Mouse (Mus musculus): ENCODE measurements at regions not wholly inside any gene's neighbourhood (a gene's known extent, or its start where the extent isn't known, plus 50 kb on each side); places are given as distances from the start of the nearest gene placed in this dataset.

DNA sequence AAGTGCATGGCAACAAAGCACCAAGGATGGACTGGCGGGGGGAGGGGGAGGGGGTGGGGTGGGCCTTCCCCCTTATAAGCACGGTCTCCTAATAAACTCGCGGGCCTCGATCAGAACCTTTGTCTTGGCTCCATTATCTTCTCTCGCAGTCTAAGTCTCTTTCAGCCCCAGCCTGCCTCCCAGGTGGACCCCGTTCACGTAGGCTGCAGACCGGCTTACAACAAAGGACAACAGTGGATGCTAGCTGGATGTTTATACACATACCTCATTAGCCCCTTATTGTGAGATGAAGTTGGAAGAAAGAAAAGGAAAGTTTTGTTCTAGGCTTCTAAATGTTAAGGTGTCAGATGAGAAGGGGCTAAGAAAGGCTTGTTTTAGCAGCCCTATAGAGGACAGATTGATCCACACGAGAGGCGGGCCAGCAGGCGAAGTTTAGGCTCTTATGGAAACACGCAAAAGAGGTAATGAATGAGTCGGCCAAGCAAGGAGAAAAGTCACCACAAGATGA is 272.6 kb downstream of the Cd47 start:
- H3K27me3 ChIP-seq (ENCODE audit: insufficient read depth, low read length): no peaks in the 10 kb centered on the region
- peak overlapping the region; percentile 33; the same call in 1 of the 2 replicates for H3K4me2 ChIP-seq (ENCODE audit: low read depth, low read length)
- no peak overlapping the region for H3K27ac ChIP-seq
- no peak for TF ChIP-seq CTCF (IDR thresholded peaks at IDR 0.05; ENCODE audit: low read depth)
- no peak overlapping the region for H3K4me3 ChIP-seq (ENCODE audit: low read length)
- H3K9ac ChIP-seq (replicated peaks; ENCODE audit: low read length): no peak overlapping the region
- WGBS: 29% methylated on average over 13 of the region's 14 CpGs
- no peak for DNase-seq (ENCODE audit: low spot score)
- 0 out of 2 replicates have a peak, but pooled peaks cover 5% of the 10 kb centered on the region for H3K4me1 ChIP-seq (ENCODE audit: insufficient read depth, low read length)
- ATAC-seq: 0 out of 2 replicates have a peak, but pooled peaks have one; percentile 18
- no peaks in the 10 kb centered on the region for H3K36me3 ChIP-seq (ENCODE audit: insufficient read depth, low read length)
- no peaks in the 10 kb centered on the region for H3K9me3 ChIP-seq (ENCODE audit: low read length)

DNA sequence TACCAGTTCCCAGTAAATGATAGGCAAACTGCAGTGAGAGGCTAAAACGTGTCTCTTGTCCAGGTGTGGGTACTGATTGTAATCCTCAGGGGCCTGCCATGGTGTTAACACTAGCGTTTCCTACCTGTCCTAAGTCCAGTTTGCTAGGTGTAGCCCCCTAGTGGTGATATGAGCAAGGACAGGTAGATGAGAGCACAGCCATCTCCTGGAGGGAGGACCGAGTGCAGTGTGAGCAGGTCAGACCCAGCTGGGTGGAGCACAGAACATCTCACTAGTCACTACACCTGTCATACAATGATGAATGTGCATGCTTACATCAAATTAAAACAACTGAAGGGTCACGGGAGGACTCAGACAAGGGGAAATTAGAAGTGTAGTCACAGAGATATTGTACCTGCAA is 273.6 kb downstream of the Cd47 start:
- 76% methylated on average over 4 of the region's 4 CpGs for WGBS
- Histone ChIP-seq H3K36me3 (ENCODE audit: insufficient read depth, low read length) (no peaks in the 10 kb centered on the region), H3K4me2 (ENCODE audit: low read depth, low read length) (no peak overlapping the region), H3K4me1 (ENCODE audit: insufficient read depth, low read length) (0 out of 2 replicates have a peak, but pooled peaks cover 5% of the 10 kb centered on the region), H3K4me3 (ENCODE audit: low read length) (no peak overlapping the region), H3K9me3 (ENCODE audit: low read length) (no peaks in the 10 kb centered on the region), H3K27me3 (ENCODE audit: insufficient read depth, low read length) (no peaks in the 10 kb centered on the region), H3K27ac (no peak overlapping the region), H3K9ac (replicated peaks; ENCODE audit: low read length) (no peak overlapping the region)
- peak; percentile 57 for TF ChIP-seq CTCF (IDR thresholded peaks at IDR 0.05; ENCODE audit: low read depth)
- DNase-seq (ENCODE audit: low spot score): no peak
- no peak for ATAC-seq

GRCm38 (mm10) chr16:50075641-50076040 is 275.3 kb downstream of the Cd47 start:
- 0 out of 2 replicates have a peak, but pooled peaks cover 5% of the 10 kb centered on the region for H3K4me1 ChIP-seq (ENCODE audit: insufficient read depth, low read length)
- no peaks in the 10 kb centered on the region for H3K27me3 ChIP-seq (ENCODE audit: insufficient read depth, low read length)
- TF ChIP-seq CTCF (IDR thresholded peaks at IDR 0.05; ENCODE audit: low read depth): no peak
- no peak overlapping the region for H3K4me2 ChIP-seq (ENCODE audit: low read depth, low read length)
- no peak overlapping the region for H3K4me3 ChIP-seq (ENCODE audit: low read length)
- no peak overlapping the region for H3K27ac ChIP-seq
- no peak for ATAC-seq
- no peaks in the 10 kb centered on the region for H3K36me3 ChIP-seq (ENCODE audit: insufficient read depth, low read length)
- WGBS: 78% methylated on average over 4 of the region's 4 CpGs
- peak; percentile 11 for DNase-seq (ENCODE audit: low spot score)
- H3K9me3 ChIP-seq (ENCODE audit: low read length): no peaks in the 10 kb centered on the region
- H3K9ac ChIP-seq (replicated peaks; ENCODE audit: low read length): no peak overlapping the region

GRCm38 (mm10) chr16:50081511-50081910 is 281.2 kb downstream of the Cd47 start:
- H3K9ac ChIP-seq (replicated peaks; ENCODE audit: low read length): no peak overlapping the region
- TF ChIP-seq CTCF (IDR thresholded peaks at IDR 0.05; ENCODE audit: low read depth): no peak
- no peak overlapping the region for H3K4me2 ChIP-seq (ENCODE audit: low read depth, low read length)
- DNase-seq (ENCODE audit: low spot score): no peak
- H3K27ac ChIP-seq: no peak overlapping the region
- 78% methylated on average over 1 of the region's 1 CpGs for WGBS
- H3K27me3 ChIP-seq (ENCODE audit: insufficient read depth, low read length): no peaks in the 10 kb centered on the region
- no peaks in the 10 kb centered on the region for H3K4me1 ChIP-seq (ENCODE audit: insufficient read depth, low read length)
- ATAC-seq: no peak
- H3K36me3 ChIP-seq (ENCODE audit: insufficient read depth, low read length): no peaks in the 10 kb centered on the region
- no peaks in the 10 kb centered on the region for H3K9me3 ChIP-seq (ENCODE audit: low read length)
- H3K4me3 ChIP-seq (ENCODE audit: low read length): no peak overlapping the region

DNA sequence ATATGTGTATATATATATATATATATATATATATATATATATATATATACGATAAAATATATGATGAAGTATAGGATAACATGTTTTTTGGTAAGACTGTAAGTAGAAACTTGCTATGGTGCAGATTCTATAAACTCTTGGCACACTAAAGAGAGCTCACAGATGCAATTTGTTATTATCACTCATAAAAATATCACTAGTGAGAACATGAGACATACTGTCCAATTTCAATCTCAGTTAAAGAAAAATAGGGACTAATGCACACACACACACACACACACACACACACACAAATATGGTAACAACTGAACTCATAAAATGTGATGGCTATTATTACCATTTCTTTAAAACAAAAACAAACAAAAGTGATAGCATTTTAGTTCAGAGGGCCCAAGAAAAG is 292.0 kb downstream of the Cd47 start:
- ATAC-seq: no peak
- H3K4me2 ChIP-seq (ENCODE audit: low read depth, low read length): no peak overlapping the region
- no peaks in the 10 kb centered on the region for H3K4me1 ChIP-seq (ENCODE audit: insufficient read depth, low read length)
- H3K9ac ChIP-seq (replicated peaks; ENCODE audit: low read length): no peak overlapping the region
- 92% methylated on average over 1 of the region's 1 CpGs for WGBS
- H3K27me3 ChIP-seq (ENCODE audit: insufficient read depth, low read length): no peaks in the 10 kb centered on the region
- no peak for TF ChIP-seq CTCF (IDR thresholded peaks at IDR 0.05; ENCODE audit: low read depth)
- H3K9me3 ChIP-seq (ENCODE audit: low read length): no peaks in the 10 kb centered on the region
- H3K36me3 ChIP-seq (ENCODE audit: insufficient read depth, low read length): no peaks in the 10 kb centered on the region
- no peak for DNase-seq (ENCODE audit: low spot score)
- H3K27ac ChIP-seq: no peak overlapping the region
- no peak overlapping the region for H3K4me3 ChIP-seq (ENCODE audit: low read length)

GRCm38 (mm10) chr16:50092780-50093179 is 292.4 kb downstream of the Cd47 start:
- H3K4me1 ChIP-seq (ENCODE audit: insufficient read depth, low read length): no peaks in the 10 kb centered on the region
- no peaks in the 10 kb centered on the region for H3K9me3 ChIP-seq (ENCODE audit: low read length)
- TF ChIP-seq CTCF (IDR thresholded peaks at IDR 0.05; ENCODE audit: low read depth): no peak
- no peaks in the 10 kb centered on the region for H3K36me3 ChIP-seq (ENCODE audit: insufficient read depth, low read length)
- no peak overlapping the region for H3K4me2 ChIP-seq (ENCODE audit: low read depth, low read length)
- DNase-seq (ENCODE audit: low spot score) (no peak), ATAC-seq (no peak)
- H3K27me3 ChIP-seq (ENCODE audit: insufficient read depth, low read length): no peaks in the 10 kb centered on the region
- no peak overlapping the region for H3K4me3 ChIP-seq (ENCODE audit: low read length)
- 92% methylated on average over 3 of the region's 3 CpGs for WGBS
- H3K9ac ChIP-seq (replicated peaks; ENCODE audit: low read length): no peak overlapping the region
- no peak overlapping the region for H3K27ac ChIP-seq

- no peak for ATAC-seq
- no peak for TF ChIP-seq CTCF (IDR thresholded peaks at IDR 0.05; ENCODE audit: low read depth)
- no peak overlapping the region for H3K4me2 ChIP-seq (ENCODE audit: low read depth, low read length)
- no peaks in the 10 kb centered on the region for H3K9me3 ChIP-seq (ENCODE audit: low read length)
- no peaks in the 10 kb centered on the region for H3K27me3 ChIP-seq (ENCODE audit: insufficient read depth, low read length)
- no peak for DNase-seq (ENCODE audit: low spot score)
- no peak overlapping the region for H3K4me3 ChIP-seq (ENCODE audit: low read length)
- no peak overlapping the region for H3K9ac ChIP-seq (replicated peaks; ENCODE audit: low read length)
- no peak overlapping the region for H3K27ac ChIP-seq
- H3K4me1 ChIP-seq (ENCODE audit: insufficient read depth, low read length): no peaks in the 10 kb centered on the region
- no peaks in the 10 kb centered on the region for H3K36me3 ChIP-seq (ENCODE audit: insufficient read depth, low read length)
- 75% methylated on average over 6 of the region's 6 CpGs for WGBS
Observed at GRCm38 (mm10) chr16:50095858-50096551, 295.7 kb downstream of the Cd47 start.

All from hindbrain, postnatal 0 days (tissue).